Mouse (Mus musculus) megakaryocyte progenitor cell, adult 5-6 weeks (primary cell): ENCODE results near the gene Cops2. TPM values are rescaled to one million over a fixed set of nuclear protein-coding genes. Genes with fewer than 3 reads are reported as not detected.
A peak's percentile ranks its signal among the peaks of the same experiment; 100 is the strongest.

Experiments used
- ATAC-seq: replicated peaks from 2 replicates; pipeline ENCODE4 v1.8.0; 2016; ENCODE audit warnings: mild to moderate bottlenecking, moderate TSS enrichment, inconsistent platforms; ENCODE audit not compliant: poor library complexity
- total RNA-seq, 2 experiments: library from RNA; stranded (forward) in 1 of 2; stranded (reverse) in 1 of 2; fragments of 157-497, 149-512 nt in 1 of 2; fragments of 200-1000 nt in 1 of 2; gene quantifications; 2 replicates each; pipeline versions ENCODE4 v1.2.3 to v1.2.4; 2015 to 2017

Gene Cops2
- total RNA-seq (2015) (111 and 131 TPM in 2 replicates), total RNA-seq (2017) (172 and 218 TPM in 2 replicates)

- peak; percentile 99 for ATAC-seq
Observed at GRCm38 (mm10) chr2:125858521-125859280, at the start of gene Cops2, which contains the start of gene Galk2. TSS of gene Cops2 (minus strand) at chr2:125859139. TSS of gene Galk2 (plus strand) at chr2:125859109.

GRCm38 (mm10) chr2:125907580-125908255 lies 48.8 kb upstream of the Cops2 start:
- ATAC-seq: peak; percentile 58

GRCm38 (mm10) chr2:125906407-125907066 lies 47.6 kb upstream of the Cops2 start:
- no peak for ATAC-seq

- no peak for ATAC-seq
Observed at GRCm38 (mm10) chr2:125901426-125901825, 42.5 kb upstream of the Cops2 start.

GRCm38 (mm10) chr2:125900797-125901410 lies 42.0 kb upstream of the Cops2 start:
- ATAC-seq: peak; percentile 95

- ATAC-seq: no peak
Observed at GRCm38 (mm10) chr2:125896355-125896754, 37.4 kb upstream of the Cops2 start.

GRCm38 (mm10) chr2:125895099-125895498 lies 36.2 kb upstream of the Cops2 start:
- no peak for ATAC-seq

- peak; percentile 86 for ATAC-seq
Observed at GRCm38 (mm10) chr2:125893096-125893495, 34.2 kb upstream of the Cops2 start.

GRCm38 (mm10) chr2:125885891-125886576 lies 27.1 kb upstream of the Cops2 start:
- no peak for ATAC-seq

GRCm38 (mm10) chr2:125870159-125870558 lies 11.2 kb upstream of the Cops2 start:
- ATAC-seq: no peak

- ATAC-seq: no peak
Observed at GRCm38 (mm10) chr2:125868301-125868700, 9.4 kb upstream of the Cops2 start.

GRCm38 (mm10) chr2:125866058-125866740 lies 7.3 kb upstream of the Cops2 start:
- ATAC-seq: peak; percentile 87

GRCm38 (mm10) chr2:125865585-125865984 lies 6.6 kb upstream of the Cops2 start:
- ATAC-seq: no peak

GRCm38 (mm10) chr2:125864551-125864950 lies 5.6 kb upstream of the Cops2 start:
- ATAC-seq: peak; percentile 68

- ATAC-seq: no peak
Observed at GRCm38 (mm10) chr2:125863799-125864198, 4.9 kb upstream of the Cops2 start.

- no peak for ATAC-seq
Observed at GRCm38 (mm10) chr2:125857707-125858106, 1.2 kb downstream of the Cops2 start.

- peak; percentile 98 for ATAC-seq
Observed at GRCm38 (mm10) chr2:125851237-125851636, 7.7 kb downstream of the Cops2 start.

- no peak for ATAC-seq
Observed at GRCm38 (mm10) chr2:125838708-125839284, 20.1 kb downstream of the Cops2 start.

- ATAC-seq: peak; percentile 44; the same call in 1 of the 2 replicates
Observed at GRCm38 (mm10) chr2:125838091-125838490, 20.8 kb downstream of the Cops2 start.

- no peak for ATAC-seq
Observed at GRCm38 (mm10) chr2:125829924-125830323, 29.0 kb downstream of the Cops2 start.
